Mouse (Mus musculus): ENCODE measurements around the gene Gpr107. TPM values are rescaled to one million over a fixed set of nuclear protein-coding genes. Genes with fewer than 3 reads are reported as not detected.

Gpr107 gene
- polyA plus RNA-seq, 1 experiment, result 28.2 TPM

DNA sequence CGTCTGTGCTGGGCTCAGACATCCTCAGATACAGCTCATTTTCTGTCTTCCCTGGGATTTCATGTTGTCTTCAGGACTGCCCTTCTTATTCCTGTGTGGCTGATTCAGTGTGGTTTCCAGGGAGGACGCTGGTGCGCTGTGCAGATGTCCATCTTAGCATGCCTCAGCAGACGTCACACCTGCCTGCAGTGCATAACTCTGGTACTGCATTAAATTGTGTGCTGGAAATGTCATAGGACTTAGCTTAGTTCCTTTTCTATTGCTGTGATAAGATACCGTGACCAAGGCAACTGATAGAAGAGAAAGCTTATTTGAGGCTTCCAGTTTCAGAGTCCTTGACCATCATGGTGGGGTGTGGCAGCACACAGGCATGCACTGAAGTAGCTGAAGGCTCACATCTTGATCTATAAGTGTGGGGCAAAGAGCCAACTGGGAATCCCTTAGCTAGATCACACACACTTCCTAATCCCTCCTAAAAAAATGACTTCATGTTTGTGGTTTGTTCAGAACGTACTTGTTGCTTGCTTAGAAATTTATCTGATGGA is 30.7 kb downstream of the Gpr107 start:
- H3K4me1 ChIP-seq (ENCODE audit: control insufficient read depth, insufficient read depth, low read length), result no peaks in the 10 kb centered on the region
- H3K27ac ChIP-seq (ENCODE audit: insufficient read depth, low read length), result no peak overlapping the region
- no peak overlapping the region for H3K4me3 ChIP-seq (ENCODE audit: insufficient read depth, low read length)
- TF ChIP-seq POLR2A (IDR thresholded peaks at IDR 0.05; ENCODE audit: extremely low read depth, insufficient read depth, low read length) (no peak), CTCF (IDR thresholded peaks at IDR 0.05; ENCODE audit: extremely low read depth, insufficient read depth, low read length) (no peak)

- TF ChIP-seq CTCF (IDR thresholded peaks at IDR 0.05; ENCODE audit: extremely low read depth, insufficient read depth, low read length), result 0 out of 2 replicates have a peak, but pooled peaks have one; percentile 5
- no peak for TF ChIP-seq POLR2A (IDR thresholded peaks at IDR 0.05; ENCODE audit: extremely low read depth, insufficient read depth, low read length)
- no peak overlapping the region for H3K27ac ChIP-seq (ENCODE audit: insufficient read depth, low read length)
- H3K4me3 ChIP-seq (ENCODE audit: insufficient read depth, low read length), result no peak overlapping the region
- H3K4me1 ChIP-seq (ENCODE audit: control insufficient read depth, insufficient read depth, low read length), result no peaks in the 10 kb centered on the region
Measured at GRCm38 (mm10) chr2:31183830-31184229, 31.7 kb downstream of the Gpr107 start.

GRCm38 (mm10) chr2:31188691-31189090 is 36.6 kb downstream of the Gpr107 start:
- Histone ChIP-seq H3K4me1 (ENCODE audit: control insufficient read depth, insufficient read depth, low read length) (no peaks in the 10 kb centered on the region), H3K4me3 (ENCODE audit: insufficient read depth, low read length) (no peak overlapping the region), H3K27ac (ENCODE audit: insufficient read depth, low read length) (no peak overlapping the region)
- TF ChIP-seq CTCF (IDR thresholded peaks at IDR 0.05; ENCODE audit: extremely low read depth, insufficient read depth, low read length), result no peak
- TF ChIP-seq POLR2A (IDR thresholded peaks at IDR 0.05; ENCODE audit: extremely low read depth, insufficient read depth, low read length), result no peak

DNA sequence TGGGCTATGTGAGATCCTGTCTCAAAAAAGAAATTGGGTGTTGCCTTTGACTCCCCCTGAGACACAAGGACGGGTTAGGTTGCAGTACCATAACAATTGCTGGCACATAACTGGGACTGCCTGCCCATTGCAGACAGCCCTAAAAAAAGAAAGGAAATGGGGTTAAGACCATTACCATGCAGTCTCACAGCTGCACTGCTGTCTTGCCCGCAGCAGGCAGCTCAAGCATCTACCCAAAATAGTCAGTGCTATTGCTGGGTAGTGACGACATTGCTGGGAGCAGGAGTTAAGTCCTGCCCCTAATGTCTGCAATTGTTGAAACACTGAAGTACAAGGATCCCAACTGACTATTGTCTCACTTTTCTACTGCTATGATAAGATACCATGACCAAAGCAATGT is 37.5 kb downstream of the Gpr107 start:
- TF ChIP-seq CTCF (IDR thresholded peaks at IDR 0.05; ENCODE audit: extremely low read depth, insufficient read depth, low read length) (no peak), POLR2A (IDR thresholded peaks at IDR 0.05; ENCODE audit: extremely low read depth, insufficient read depth, low read length) (no peak)
- no peaks in the 10 kb centered on the region for H3K4me1 ChIP-seq (ENCODE audit: control insufficient read depth, insufficient read depth, low read length)
- H3K4me3 ChIP-seq (ENCODE audit: insufficient read depth, low read length), result no peak overlapping the region
- H3K27ac ChIP-seq (ENCODE audit: insufficient read depth, low read length), result no peak overlapping the region

DNA sequence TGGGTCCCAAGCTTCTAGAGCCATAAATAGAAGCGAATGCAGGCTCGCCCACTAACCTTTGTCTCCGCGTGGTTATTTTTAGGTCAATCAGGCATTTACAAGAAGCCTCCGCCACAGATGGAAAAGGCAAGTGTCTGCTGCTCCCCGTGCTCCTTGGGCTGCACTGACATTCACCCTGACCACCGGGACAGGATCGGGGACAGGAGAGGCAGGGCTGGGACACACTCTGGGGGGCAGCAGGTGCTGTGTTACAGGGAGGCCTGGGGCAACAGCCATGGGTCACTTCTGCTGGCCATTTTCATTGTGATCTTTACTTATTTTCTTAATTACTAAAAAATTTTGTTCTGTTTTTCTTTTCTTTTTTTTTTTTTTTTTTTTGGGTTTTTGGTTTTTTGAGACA is 39.6 kb downstream of the Gpr107 start:
- TF ChIP-seq CTCF (IDR thresholded peaks at IDR 0.05; ENCODE audit: extremely low read depth, insufficient read depth, low read length), result no peak
- TF ChIP-seq POLR2A (IDR thresholded peaks at IDR 0.05; ENCODE audit: extremely low read depth, insufficient read depth, low read length), result no peak
- no peaks in the 10 kb centered on the region for H3K4me1 ChIP-seq (ENCODE audit: control insufficient read depth, insufficient read depth, low read length)
- H3K27ac ChIP-seq (ENCODE audit: insufficient read depth, low read length), result no peak overlapping the region
- no peak overlapping the region for H3K4me3 ChIP-seq (ENCODE audit: insufficient read depth, low read length)

DNA sequence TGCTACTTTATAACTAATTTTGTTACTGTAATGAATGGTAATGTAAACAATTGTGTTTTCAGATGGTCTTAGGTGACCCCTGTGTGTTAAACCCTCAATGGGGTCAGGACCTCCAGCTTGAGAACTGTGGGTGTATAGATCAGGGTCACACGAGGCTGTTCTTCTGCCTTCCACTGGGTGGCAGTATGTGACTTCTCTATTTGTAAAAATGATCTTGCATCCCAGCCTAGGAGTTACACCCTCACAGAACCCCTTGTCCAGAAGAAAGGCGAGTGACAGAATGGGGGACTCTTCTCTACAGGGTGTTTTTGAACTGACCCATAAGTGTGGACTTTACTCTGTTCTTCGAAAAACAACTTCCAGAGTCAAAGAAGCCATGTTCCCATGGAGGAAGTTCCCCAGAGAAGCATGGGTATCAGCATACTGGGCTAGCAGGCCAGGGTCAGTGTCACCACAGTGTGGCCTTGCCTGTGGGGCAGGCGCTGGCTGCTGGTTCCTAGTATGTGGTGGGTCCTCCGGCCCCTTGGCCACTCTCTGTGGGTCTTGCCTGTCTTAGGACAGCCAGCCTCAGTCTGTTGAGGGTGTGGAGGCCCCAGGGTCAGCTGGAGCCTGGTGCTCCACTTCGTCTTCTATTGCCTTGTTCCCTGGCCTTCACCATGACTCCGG is 42.4 kb downstream of the Gpr107 start:
- H3K4me1 ChIP-seq (ENCODE audit: control insufficient read depth, insufficient read depth, low read length), result peaks cover 5% of the 10 kb centered on the region
- no peak overlapping the region for H3K4me3 ChIP-seq (ENCODE audit: insufficient read depth, low read length)
- TF ChIP-seq POLR2A (IDR thresholded peaks at IDR 0.05; ENCODE audit: extremely low read depth, insufficient read depth, low read length) (no peak), CTCF (IDR thresholded peaks at IDR 0.05; ENCODE audit: extremely low read depth, insufficient read depth, low read length) (peak; percentile 86)
- no peak overlapping the region for H3K27ac ChIP-seq (ENCODE audit: insufficient read depth, low read length)

- Histone ChIP-seq H3K27ac (ENCODE audit: insufficient read depth, low read length) (no peak overlapping the region), H3K4me1 (ENCODE audit: control insufficient read depth, insufficient read depth, low read length) (peaks cover 5% of the 10 kb centered on the region), H3K4me3 (ENCODE audit: insufficient read depth, low read length) (no peak overlapping the region)
- TF ChIP-seq CTCF (IDR thresholded peaks at IDR 0.05; ENCODE audit: extremely low read depth, insufficient read depth, low read length) (no peak), POLR2A (IDR thresholded peaks at IDR 0.05; ENCODE audit: extremely low read depth, insufficient read depth, low read length) (no peak)
Measured at GRCm38 (mm10) chr2:31198621-31199020, 46.5 kb downstream of the Gpr107 start.

- TF ChIP-seq POLR2A (IDR thresholded peaks at IDR 0.05; ENCODE audit: extremely low read depth, insufficient read depth, low read length), result no peak
Measured at GRCm38 (mm10) chr2:31200051-31200450, 47.9 kb downstream of the Gpr107 start.

DNA sequence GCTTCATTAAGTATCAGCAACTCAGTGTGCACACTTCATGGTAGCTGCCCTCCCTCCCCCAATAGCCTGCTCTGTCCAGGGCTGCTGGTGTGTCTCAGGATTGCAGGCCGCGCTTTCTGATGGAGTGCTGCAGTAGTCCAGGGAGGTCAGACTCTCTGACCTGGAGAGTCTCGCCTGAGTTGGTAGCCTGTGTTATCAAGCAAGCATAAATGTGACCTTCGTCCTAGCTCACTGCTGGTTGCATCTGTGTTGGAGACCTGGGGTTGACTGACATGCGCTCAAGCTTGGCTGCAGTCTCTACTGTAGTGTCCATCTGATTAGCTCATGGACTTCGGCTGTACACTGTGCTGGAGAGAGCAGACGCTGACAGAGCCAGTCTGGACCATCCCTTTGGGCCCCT is 49.7 kb downstream of the Gpr107 start:
- peaks cover 6% of the 10 kb centered on the region for H3K4me1 ChIP-seq (ENCODE audit: control insufficient read depth, insufficient read depth, low read length)
- H3K27ac ChIP-seq (ENCODE audit: insufficient read depth, low read length), result no peak overlapping the region
- TF ChIP-seq POLR2A (IDR thresholded peaks at IDR 0.05; ENCODE audit: extremely low read depth, insufficient read depth, low read length) (no peak), CTCF (IDR thresholded peaks at IDR 0.05; ENCODE audit: extremely low read depth, insufficient read depth, low read length) (no peak)
- H3K4me3 ChIP-seq (ENCODE audit: insufficient read depth, low read length), result no peak overlapping the region

More at GRCm38 (mm10) chr2:31200051-31200450, 47.9 kb downstream of the Gpr107 start:
- Histone ChIP-seq H3K4me1 (ENCODE audit: control insufficient read depth, insufficient read depth, low read length) (peaks cover 5% of the 10 kb centered on the region), H3K4me3 (ENCODE audit: insufficient read depth, low read length) (no peak overlapping the region), H3K27ac (ENCODE audit: insufficient read depth, low read length) (no peak overlapping the region)

DNA sequence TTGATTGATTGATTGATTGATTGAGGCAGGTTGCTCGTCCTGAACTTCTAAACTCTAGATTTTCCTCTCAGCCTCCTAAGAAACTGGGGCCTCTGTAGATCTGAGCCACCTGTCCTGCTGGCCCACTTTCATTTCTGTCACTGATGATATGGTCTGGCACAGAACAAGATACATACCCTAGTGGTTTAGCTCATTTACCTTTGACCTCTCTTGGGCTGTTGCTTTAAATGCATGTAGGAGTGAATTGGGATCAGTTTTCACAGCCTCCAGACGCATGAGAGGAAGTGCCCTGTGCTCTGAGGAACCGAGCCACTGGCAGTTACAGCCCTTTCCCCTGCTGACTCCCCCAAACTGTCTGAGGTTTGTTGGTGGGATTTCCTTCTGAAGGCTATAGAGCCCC is 50.2 kb downstream of the Gpr107 start:
- H3K4me3 ChIP-seq (ENCODE audit: insufficient read depth, low read length), result no peak overlapping the region
- H3K4me1 ChIP-seq (ENCODE audit: control insufficient read depth, insufficient read depth, low read length), result peaks cover 6% of the 10 kb centered on the region
- TF ChIP-seq CTCF (IDR thresholded peaks at IDR 0.05; ENCODE audit: extremely low read depth, insufficient read depth, low read length), result no peak
- TF ChIP-seq POLR2A (IDR thresholded peaks at IDR 0.05; ENCODE audit: extremely low read depth, insufficient read depth, low read length), result no peak
- H3K27ac ChIP-seq (ENCODE audit: insufficient read depth, low read length), result no peak overlapping the region

Measured in cortical plate, adult 2 months (tissue).